Mouse (Mus musculus): ENCODE data around the gene D430041D05Rik. TPM values are rescaled to one million over a fixed set of nuclear protein-coding genes. Genes with fewer than 3 reads are reported as not detected.

Gene D430041D05Rik
- total and polyA plus RNA-seq, 3 experiments, result not detected

- Histone ChIP-seq H3K27me3 (replicated peaks) (no peaks in the 10 kb centered on the region), H3K4me1 (ENCODE audit: control insufficient read depth in 1 of 2, insufficient read depth in 2 of 2) (no peaks in the 10 kb centered on the region), H3K4me3 (replicated peaks in 1 of 3; ENCODE audit: low read depth in 2 of 3, low read length in 2 of 3, poor library complexity in 1 of 3) (no peak overlapping the region), H3K9ac (ENCODE audit: insufficient read depth, low read depth) (no peak overlapping the region), H3K4me2 (ENCODE audit: insufficient read depth, low read depth, poor library complexity, severe bottlenecking) (no peak overlapping the region), H3K36me3 (replicated peaks in 1 of 2; ENCODE audit: control insufficient read depth in 1 of 2, insufficient read depth in 1 of 2, low read length in 1 of 2) (no peaks in the 10 kb centered on the region), H3K9me3 (replicated peaks; ENCODE audit: low read length) (no peaks in the 10 kb centered on the region), H3K79me2 (replicated peaks; ENCODE audit: control insufficient read depth, extremely low read depth, insufficient read depth, poor library complexity, severe bottlenecking) (no peaks in the 10 kb centered on the region), H3K27ac (ENCODE audit: insufficient read depth, low read depth) (no peak overlapping the region)
- in situ Hi-C loops (cut with MboI; ENCODE audit: low pct_ligation_motif_present, low pct_unique_long_range_greater_than_20kb, low sequenced_read_pairs), result no loop called here
- DNase-seq (ENCODE audit: extremely low read depth), result no peak
- dilution Hi-C loops (cut with MboI; ENCODE audit: extremely low pct_ligation_motif_present, extremely low pct_unique_long_range_greater_than_20kb, low sequenced_read_pairs), result no loop called here
- TF ChIP-seq MEF2A (IDR thresholded peaks at IDR 0.05; ENCODE audit: borderline replicate concordance, low read depth, low read length), result no peak
- no peak for TF ChIP-seq UBTF (IDR thresholded peaks at IDR 0.05; ENCODE audit: low read depth, low read length)
- no peak for TF ChIP-seq USF2 (conservative IDR thresholded peaks at IDR 0.05; ENCODE audit: low read depth, low read length)
- TF ChIP-seq USF1 (IDR thresholded peaks at IDR 0.05; ENCODE audit: low read depth, low read length), result no peak
- no peak for TF ChIP-seq ZNF384 (IDR thresholded peaks at IDR 0.05; ENCODE audit: low read depth, low read length)
- no peak for TF ChIP-seq MYC (IDR thresholded peaks at IDR 0.05; ENCODE audit: low read depth, low read length)
- TF ChIP-seq IRF4 (IDR thresholded peaks at IDR 0.05; ENCODE audit: low read depth, low read length), result no peak
- TF ChIP-seq PAX5 (IDR thresholded peaks at IDR 0.05; ENCODE audit: low read length), result no peak
These were observed 180.4 kb downstream of the D430041D05Rik start for GRCm38 (mm10) chr2:104230444-104230843.

- Histone ChIP-seq H3K36me3 (replicated peaks in 1 of 2; ENCODE audit: control insufficient read depth in 1 of 2, insufficient read depth in 1 of 2, low read length in 1 of 2) (no peaks in the 10 kb centered on the region), H3K4me2 (ENCODE audit: insufficient read depth, low read depth, poor library complexity, severe bottlenecking) (no peak overlapping the region), H3K79me2 (replicated peaks; ENCODE audit: control insufficient read depth, extremely low read depth, insufficient read depth, poor library complexity, severe bottlenecking) (no peaks in the 10 kb centered on the region), H3K27ac (ENCODE audit: insufficient read depth, low read depth) (no peak overlapping the region), H3K27me3 (replicated peaks) (no peaks in the 10 kb centered on the region), H3K4me3 (replicated peaks in 1 of 3; ENCODE audit: low read depth in 2 of 3, low read length in 2 of 3, poor library complexity in 1 of 3) (no peak overlapping the region), H3K9ac (ENCODE audit: insufficient read depth, low read depth) (no peak overlapping the region), H3K9me3 (replicated peaks; ENCODE audit: low read length) (no peaks in the 10 kb centered on the region), H3K4me1 (ENCODE audit: control insufficient read depth in 1 of 2, insufficient read depth in 2 of 2) (no peaks in the 10 kb centered on the region)
- TF ChIP-seq EP300 (IDR thresholded peaks at IDR 0.05; ENCODE audit: low read length) (no peak), ELF1 (IDR thresholded peaks at IDR 0.05; ENCODE audit: low read depth, low read length) (no peak), GABPA (IDR thresholded peaks at IDR 0.05; ENCODE audit: insufficient replicate concordance, low read depth, low read length) (no peak), MYC (IDR thresholded peaks at IDR 0.05; ENCODE audit: low read depth, low read length) (no peak)
- dilution Hi-C loops (cut with MboI; ENCODE audit: extremely low pct_ligation_motif_present, extremely low pct_unique_long_range_greater_than_20kb, low sequenced_read_pairs) (no loop called here), in situ Hi-C loops (cut with MboI; ENCODE audit: low pct_ligation_motif_present, low pct_unique_long_range_greater_than_20kb, low sequenced_read_pairs) (no loop called here)
- no peak for DNase-seq (ENCODE audit: extremely low read depth)
These were observed 184.8 kb downstream of the D430041D05Rik start for GRCm38 (mm10) chr2:104226057-104226456.

GRCm38 (mm10) chr2:104219733-104220391 is 191.0 kb downstream of the D430041D05Rik start:
- no peak for DNase-seq (ENCODE audit: extremely low read depth)
- no peaks in the 10 kb centered on the region for H3K79me2 ChIP-seq (replicated peaks; ENCODE audit: control insufficient read depth, extremely low read depth, insufficient read depth, poor library complexity, severe bottlenecking)
- no peak overlapping the region for H3K4me3 ChIP-seq (replicated peaks in 1 of 3; ENCODE audit: low read depth in 2 of 3, low read length in 2 of 3, poor library complexity in 1 of 3)
- H3K36me3 ChIP-seq (replicated peaks in 1 of 2; ENCODE audit: control insufficient read depth in 1 of 2, insufficient read depth in 1 of 2, low read length in 1 of 2), result no peaks in the 10 kb centered on the region
- in situ Hi-C loops (cut with MboI; ENCODE audit: low pct_ligation_motif_present, low pct_unique_long_range_greater_than_20kb, low sequenced_read_pairs) (no loop called here), dilution Hi-C loops (cut with MboI; ENCODE audit: extremely low pct_ligation_motif_present, extremely low pct_unique_long_range_greater_than_20kb, low sequenced_read_pairs) (no loop called here)
- no peak overlapping the region for H3K4me2 ChIP-seq (ENCODE audit: insufficient read depth, low read depth, poor library complexity, severe bottlenecking)
- no peaks in the 10 kb centered on the region for H3K4me1 ChIP-seq (ENCODE audit: control insufficient read depth in 1 of 2, insufficient read depth in 2 of 2)
- H3K9ac ChIP-seq (ENCODE audit: insufficient read depth, low read depth), result no peak overlapping the region
- TF ChIP-seq SMC3 (IDR thresholded peaks at IDR 0.05; ENCODE audit: low read depth, low read length) (no peak), MYC (IDR thresholded peaks at IDR 0.05; ENCODE audit: low read depth, low read length) (no peak), ELF1 (IDR thresholded peaks at IDR 0.05; ENCODE audit: low read depth, low read length) (no peak)
- no peaks in the 10 kb centered on the region for H3K9me3 ChIP-seq (replicated peaks; ENCODE audit: low read length)
- no peaks in the 10 kb centered on the region for H3K27me3 ChIP-seq (replicated peaks)
- H3K27ac ChIP-seq (ENCODE audit: insufficient read depth, low read depth), result no peak overlapping the region
